Mouse (Mus musculus): ENCODE results near the gene Col4a4.

Gene Col4a4

DNA sequence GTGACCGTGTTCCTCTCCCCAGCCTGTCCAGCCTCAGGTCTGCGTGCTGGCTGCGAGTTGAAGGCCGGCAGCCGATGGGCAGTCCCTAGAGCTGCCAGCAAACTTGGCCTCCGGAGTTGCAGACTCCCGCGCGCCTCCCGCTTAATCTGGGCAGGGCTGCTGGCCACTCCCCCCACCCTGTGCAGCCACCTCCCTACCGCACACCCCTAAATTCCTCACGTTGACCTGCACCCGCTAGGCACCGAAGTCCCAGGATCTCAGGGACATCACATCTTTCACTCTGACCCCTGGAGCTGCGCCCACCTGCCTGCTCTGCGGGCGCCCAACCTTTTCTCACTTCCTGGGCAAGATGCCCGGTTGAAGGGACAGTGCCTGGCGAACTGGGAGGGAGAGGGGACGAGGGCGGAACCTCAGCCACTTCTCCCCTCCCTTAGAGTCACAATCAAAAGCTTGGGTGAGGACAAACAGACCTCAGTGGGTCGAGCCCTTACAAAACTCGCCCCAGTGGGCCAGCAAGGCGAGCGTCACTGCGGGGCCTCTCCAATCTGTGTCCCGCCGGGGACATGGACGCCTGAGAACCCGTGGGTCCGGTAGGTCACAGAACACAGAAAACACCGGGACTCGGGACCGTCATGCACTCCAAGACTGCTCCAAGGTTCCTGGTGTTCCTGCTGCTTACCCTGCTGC lies at the start of gene Col4a4, which contains the start of gene Col4a3:
Gene Col4a4 (minus strand): TSS at position 137 of the 687 bp plus-strand sequence.
Gene Col4a3 (plus strand): TSS at position 209 of the 687 bp plus-strand sequence.
- peak; percentile 70 for DNase-seq

DNA sequence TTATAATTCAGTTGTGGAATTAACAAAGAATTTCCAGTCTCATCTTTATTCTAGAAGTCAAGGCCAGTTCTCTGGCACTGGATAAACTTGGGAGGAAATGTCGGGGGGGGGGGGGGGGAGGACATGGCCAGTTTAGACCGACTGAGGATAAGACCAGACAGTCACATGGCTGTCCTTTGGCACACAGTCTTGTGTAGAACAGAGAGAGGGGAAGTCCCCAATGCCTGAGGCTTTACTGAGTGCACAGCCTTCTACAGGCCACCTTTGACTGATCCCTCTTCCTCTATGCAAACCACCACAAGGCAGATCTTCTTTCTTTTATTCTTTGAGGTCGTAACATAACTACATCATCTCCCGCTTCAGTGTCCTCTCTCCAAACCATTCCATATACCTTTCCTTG lies 49.7 kb upstream of the Col4a4 start:
- DNase-seq = no peak

DNA sequence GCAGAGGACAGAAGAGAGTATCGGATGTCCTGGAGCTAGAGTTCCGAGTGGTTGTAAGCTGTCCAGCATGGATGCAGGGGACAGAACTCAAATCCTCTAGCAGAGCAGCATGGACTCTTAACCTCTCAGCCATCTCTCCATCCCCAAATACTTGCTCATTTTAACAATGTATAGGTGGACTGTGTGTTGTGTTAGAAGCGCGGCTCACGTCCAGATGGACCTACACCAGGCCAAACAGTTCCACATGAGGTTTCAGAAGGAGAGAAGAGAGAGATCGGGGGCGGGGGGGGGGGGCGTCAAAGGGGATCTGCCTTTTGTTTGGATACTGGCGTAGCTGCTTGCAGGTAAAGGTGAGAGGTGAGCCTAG lies 48.6 kb upstream of the Col4a4 start:
- no peak for DNase-seq

DNA sequence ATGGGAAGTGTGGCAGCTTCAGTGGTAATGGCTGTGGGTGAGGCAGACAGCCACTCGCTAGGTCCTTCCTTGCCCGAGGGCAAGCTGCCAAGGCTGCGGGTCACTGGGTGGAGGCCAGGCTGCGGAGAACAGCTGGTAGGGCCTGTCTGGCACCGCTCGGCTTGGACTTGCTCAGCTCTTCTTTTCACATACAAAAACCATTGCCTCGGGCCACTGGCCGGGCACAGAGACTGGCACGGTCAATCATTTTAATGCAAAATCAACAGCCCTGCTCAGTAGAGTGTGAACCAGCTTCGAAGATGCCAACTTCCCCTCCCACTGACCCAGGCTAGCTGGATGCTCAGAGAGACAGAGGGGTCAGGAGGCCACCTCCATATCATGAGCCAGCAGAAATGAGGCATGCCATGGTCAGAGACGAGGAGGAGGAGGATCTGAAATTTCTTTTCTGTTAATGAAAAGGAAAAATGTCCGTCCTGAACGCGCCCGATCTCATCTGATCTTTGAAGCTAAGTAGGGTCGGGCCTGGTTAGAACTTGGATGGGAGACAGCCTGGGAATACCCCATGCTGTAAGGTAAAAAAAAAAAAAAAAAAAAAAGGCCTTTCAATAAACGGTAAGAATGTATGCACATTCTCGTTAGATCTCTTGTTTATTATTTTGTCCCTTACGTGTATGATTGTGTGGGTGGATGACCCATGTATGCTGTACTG lies 48.0 kb upstream of the Col4a4 start:
- peak; percentile 65 for DNase-seq

DNA sequence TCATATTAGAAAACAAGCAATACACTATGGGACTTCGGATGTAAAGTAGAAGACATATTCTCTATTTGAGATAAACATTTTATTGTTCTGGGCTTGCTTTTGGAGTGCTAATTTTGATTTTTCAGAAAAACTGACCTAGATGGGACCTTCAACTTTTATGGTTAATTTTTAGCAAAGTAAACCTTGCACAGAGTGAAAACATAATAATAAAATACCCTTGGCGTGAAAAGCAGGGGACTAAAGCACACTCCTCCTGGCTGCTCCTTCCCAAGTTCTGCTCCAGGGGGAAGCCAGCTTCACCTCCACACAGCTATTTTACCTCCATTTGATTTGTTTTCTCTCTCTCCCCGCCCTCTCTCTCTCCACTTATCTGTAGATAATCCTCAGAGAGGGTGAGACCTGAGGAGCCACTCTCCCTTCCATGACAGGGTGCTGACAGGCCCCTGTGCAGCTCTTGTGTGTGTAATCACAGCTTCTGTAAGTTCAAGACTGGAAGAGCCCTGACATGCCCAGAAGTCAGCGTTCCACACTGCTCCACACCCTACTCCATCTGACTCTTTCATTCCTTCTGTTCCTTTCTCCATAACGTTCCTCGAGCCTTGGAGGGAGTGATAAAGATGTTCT lies 44.6 kb upstream of the Col4a4 start:
- no peak for DNase-seq

DNA sequence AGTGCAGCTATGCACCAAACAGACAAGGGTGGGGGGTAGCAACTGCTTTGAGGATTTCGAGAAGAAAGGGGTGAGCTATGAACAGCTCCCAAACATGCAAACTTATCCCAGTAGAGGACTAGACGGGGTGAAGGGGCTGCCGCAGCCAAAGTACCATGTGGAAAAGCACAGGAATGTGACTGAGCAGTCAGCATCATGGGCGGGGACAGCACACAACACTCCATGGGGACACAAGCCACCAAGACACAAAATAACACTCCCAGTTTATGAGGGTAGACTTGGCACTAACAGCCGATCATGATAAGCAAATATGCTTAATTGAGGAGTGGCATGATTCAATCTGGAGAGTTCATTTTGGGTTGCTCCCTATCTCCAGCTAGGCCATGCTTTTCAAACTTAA lies 42.8 kb upstream of the Col4a4 start:
- no peak for DNase-seq

DNA sequence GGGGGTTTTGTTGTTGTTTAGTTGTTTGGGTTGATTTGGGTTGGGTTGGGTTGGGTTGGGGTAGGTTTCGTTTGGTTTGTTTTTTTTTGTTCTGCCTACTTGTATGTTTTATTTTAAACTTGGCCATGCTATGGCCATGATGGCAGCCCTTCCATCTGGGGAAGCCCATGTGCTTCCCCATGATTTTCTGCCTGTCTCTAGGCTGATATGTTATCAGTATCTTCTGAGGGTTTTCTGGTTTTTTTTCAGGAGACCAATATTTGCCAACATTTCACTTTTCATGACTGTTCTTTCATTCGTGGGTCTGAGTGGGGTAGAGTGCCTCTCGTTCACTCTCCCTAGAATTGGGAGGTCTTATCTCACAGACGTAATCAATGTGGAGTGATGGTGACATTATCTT lies 41.0 kb upstream of the Col4a4 start:
- no peak for DNase-seq

DNA sequence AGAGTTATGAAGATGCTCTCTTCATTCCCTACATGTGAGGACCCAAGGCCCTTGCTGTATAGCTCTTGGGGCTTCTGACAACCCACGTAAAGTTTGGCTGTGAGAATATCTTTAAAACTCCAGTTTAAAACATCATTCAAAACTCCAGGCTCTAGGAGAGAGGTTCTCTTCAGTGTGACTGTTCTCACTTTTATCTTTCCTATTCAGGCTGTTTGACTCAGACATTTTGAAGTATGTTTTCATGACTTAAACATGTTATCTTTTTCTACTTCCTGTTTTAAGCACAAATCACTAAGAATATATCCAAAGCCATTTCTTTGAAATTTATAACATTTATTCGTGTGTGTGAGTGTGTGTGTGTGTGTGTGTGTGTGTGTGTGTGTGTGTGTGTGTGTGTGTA lies 38.8 kb upstream of the Col4a4 start:
- no peak for DNase-seq

DNA sequence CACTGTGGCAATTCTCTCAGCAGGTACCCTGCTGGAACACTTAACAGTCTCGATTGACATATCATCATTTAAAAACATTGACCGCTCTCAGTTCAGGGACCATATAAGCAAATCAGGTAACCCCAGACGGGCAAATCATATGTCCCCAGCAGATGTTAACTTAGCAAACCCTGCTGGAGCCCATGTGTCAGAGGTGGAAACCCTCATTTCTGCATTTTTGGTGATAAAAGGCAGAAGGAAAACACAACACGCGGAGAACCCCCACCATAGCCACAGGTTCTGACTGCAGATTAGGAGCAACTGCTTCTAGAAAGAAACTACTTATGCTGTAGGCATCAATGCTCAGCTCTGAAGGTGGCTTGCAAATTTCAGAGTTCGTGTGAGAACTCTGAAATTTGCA lies 38.3 kb upstream of the Col4a4 start:
- DNase-seq = no peak

DNA sequence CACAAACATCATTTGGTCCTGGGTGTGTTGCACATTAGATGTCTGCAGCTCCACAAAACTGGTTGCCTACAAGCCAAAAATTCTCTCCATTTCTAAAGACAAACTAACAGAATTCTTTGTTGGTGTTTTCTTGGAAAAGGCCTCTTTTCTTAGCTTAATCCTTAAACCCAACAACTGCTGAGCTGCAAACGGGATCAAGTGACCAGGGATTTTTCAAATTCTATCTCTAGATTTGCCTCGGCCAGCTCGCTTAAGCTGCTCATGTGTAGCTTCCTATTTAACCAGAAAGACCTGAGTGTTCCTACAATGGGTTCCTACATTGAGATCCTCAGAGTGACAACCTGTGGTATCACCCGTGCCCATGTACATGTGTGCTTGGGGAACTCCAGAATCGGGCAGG lies 33.3 kb upstream of the Col4a4 start:
- no peak for DNase-seq

DNA sequence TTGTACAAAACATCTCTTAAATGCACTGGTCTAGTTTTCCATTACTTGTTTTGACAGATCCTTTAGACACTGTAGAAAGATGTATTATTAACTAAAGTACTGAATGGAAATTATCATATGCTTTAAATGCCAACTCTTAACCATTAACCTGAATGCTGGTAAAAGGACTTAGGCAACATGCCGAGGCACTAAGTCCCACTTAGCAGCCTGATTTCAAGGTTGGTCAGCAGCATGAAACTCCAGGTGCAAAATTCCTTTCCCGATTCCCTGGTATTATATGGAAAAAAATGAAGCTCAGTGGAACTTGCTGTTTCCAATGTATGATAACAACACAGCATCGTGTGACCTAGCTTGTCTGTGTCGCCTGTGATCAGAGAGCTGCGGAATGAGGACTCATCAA lies 31.9 kb upstream of the Col4a4 start:
- DNase-seq = no peak

DNA sequence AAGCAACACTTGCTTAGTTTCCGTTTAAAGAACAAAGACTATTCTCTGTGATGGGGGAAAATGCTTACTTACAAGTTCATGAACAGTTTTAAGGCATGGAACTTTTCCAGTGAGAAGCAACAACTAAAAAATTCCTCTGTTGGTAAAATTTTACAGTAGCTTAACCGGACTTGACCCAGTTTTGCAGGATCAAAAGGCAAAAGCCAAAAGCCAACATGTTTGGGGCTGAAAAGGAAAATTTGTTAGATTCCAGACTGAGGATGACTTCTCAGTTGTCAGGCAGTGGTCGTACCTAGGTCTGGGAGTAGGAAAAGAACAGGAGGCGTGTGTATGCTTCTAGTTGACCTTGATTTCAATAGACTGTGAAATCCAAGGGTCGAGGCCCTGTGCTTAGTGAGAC lies 31.4 kb upstream of the Col4a4 start:
- no peak for DNase-seq

DNA sequence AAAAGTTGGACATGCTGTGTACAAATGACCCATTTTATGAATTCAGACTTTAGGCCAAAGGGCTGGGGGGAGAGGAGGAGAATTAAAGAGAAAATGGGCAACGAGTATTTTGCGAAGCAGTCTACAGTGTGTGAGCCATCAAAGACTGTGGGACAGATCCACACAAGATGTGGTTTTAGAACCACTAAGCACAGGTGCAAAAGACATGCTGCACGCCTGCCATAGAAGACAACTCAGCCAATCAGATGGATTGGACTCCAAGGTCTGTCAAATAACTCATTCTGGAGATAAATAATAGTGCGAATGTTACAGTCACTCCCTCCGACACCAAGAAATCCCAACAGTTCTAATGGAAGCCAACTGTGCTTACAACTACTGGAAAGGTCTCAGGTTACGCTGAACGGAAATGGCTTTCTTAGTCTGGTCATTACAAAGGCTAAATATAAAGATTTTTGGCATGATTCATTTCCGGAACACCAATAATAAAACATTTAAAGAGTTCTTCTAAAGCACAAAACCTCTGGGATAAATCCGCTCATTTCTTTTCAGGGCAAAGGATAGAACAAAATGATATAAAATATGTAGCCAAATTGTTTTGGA lies 25.5 kb upstream of the Col4a4 start:
- DNase-seq = no peak

DNA sequence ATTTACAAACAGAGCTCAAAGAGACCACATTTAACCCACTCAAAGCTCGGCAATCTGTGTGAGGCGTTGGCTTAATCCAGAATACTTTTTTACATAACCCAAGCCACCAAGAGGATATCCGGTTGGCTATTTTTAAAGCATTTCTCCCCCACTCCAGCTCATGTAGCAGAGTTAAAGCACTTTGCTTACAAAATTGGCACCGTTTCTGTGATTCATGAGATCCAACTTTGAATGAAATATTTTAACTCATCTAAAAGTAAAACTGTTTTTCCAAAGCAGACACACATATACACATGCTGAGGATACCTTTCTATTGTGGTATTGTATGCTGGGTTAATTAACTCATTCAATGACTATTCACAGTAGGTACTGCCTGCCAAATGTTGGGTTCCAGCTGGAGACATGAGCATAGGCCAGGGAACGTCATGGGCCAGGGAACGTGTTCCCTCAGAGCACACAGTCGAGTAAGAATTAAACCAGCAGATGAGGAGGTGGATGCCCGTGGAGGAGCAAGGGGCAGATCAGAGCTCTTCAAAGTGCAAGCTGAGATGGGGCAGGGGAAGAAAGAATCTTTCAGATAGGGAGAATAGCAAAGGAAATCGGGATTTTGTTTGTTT lies 22.1 kb upstream of the Col4a4 start:
- peak; percentile 28 for DNase-seq

DNA sequence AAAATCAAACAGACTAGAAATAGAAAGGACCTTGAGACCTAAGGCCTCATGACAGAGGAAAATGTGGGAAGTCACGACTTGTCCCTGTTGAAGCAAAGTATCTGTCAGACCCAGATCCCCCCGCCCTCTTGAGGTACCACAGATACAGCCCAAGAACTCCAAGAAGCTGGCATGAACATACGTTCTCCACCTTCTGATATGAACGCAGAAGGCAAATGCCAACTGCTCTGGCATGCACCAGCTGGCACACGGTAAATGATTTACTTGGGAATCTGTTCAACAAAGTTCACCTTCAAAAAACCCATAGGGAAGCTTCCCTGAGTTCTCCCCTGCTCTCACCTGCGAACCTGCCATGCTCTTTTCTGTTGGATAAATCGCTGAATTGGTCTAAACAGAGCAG lies 19.2 kb upstream of the Col4a4 start:
- DNase-seq = no peak

DNA sequence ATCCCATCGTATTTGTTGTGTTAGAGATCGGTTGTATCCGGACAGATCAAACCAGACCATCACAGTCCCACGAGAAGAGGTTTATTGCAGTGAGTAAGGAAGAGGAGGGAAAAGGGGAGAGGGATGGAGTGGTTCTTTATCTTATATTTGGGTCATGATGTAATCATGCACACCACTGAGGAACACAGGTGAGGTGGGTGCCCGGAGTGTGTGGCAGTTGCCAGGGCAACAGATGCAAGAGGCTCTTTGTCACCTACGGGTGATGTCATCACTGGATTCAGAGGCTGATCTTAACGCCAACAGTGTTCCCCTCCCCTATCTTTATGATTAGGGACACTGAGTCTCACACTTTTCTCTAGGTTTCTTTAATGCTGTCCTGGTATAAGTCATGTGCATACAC lies 18.7 kb upstream of the Col4a4 start:
- no peak for DNase-seq

DNA sequence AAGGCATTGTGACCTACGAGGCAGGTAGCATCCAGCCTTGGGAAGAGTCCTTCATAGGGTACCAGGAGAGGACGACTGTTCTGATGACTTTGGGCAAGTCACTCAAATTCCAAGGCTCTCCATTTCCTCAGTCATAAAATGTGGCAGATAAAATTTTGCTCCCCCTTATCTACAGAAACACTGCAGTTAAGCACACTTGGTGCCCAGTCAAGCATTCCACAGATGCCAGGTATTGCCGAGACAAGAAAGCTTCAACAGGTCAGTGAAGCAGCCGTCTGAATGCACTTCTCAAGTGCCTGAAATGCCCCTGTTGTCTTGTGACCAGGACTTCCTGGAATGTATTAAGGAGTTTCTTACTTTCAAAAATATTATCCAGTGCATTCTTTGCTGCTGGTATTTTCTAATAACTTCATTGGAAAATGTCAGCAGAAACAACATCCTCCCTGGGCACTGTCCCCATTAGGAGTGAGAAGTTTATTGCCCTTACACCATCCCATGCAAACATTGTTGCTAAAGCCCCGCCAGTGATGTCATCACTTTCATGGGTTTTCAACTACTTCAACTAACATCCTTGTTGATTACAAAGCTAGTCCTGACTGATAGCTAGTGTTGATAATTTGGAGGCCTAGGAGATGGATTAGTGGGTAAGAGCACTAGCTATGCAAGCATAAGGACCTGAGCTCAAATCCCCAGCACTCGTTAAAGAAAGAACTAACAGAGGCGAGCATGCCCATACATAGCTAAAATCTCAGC lies 16.7 kb upstream of the Col4a4 start:
- DNase-seq = peak; percentile 47

DNA sequence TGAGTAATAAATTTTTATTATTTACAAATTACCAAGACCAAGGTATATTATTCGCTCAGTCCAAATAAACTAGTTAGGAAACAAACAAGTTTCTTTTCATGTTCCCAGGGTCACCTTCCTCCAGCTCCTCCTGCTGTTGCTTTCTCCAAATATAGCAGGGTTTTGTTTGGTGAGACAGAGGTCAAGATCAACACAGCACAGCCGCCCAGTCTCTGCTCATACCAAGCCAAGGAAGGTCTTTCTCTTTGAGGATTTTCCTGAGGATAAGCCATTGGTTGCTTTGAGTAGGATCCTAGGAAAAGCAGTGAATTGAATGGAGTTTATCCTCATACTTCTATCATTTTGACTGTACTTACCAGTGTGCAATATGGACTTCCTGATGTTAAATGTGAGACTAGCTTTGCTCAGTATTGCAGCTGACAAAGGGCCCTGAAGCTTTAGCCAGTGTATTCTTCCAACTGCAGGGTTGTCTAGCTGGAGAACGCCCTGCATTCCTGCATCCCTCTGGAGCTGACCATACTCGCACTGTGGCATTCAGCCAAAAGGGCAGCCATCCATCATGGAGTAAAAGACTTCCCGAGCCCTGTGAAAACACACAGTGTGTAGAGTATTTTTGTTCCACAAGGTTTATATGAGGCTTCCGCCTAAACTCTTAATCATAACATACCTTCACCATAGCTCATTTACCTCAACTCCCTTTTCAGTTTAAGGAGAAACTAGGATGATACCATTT lies 10.4 kb upstream of the Col4a4 start:
- DNase-seq = peak; percentile 71

DNA sequence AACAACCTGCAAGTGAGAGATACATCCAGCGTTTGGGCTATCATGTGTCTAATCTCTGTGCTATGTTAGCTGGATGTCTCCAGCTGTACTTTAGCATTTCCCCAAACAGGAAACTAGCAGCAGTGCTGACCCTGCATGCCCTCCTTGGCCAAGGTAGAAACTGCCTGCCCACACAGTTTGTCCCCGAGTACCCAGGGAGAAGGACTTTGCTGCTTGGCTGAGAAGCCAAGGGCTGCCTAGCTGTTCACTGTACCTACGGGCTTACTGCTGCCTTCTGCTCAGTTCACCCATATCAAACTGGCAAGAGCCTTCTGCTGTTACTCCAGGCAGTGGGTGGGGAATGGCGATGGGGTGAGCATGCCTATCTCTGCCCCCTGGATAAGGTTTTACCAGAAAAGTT lies 3.6 kb upstream of the Col4a4 start:
- DNase-seq = no peak

DNA sequence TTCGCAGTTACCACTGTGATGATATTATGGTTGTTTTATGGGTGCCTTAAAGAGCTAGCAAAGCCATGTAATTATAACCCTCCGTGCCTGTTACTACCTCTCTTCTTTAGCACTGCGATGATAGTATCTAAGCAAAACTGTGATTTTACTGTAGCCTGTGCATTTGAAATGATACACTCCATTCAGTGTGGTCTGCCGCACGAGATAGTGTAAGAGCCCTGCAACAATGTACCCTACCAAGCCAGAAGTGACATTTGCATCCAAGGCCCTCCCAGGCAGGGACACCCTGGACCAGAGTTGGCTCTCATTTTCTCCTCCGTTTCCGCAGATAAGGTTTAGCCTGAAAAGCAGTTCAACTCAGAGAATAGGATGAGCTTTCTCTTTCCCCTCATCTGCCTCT lies 668 bp downstream of the Col4a4 start:
- DNase-seq = no peak

DNA sequence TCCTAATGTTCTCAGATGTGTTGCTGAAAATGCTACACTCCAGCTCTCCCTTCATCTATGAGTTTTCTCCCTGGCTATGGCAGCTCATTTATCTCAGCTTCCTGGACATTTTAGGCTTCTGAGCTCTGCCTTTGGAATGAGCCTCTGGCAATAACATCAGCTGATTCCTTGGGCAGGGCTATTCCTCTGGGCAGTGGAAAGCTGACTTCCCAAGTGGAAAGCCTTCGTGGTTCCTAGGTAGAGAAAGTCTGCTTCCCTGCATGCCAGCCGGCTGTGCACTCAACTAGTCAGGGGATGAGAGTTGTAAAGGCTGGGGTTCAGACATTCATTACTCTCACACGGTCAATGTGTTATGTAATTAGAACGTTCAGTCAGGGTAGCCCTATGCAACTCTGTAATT lies 8.3 kb downstream of the Col4a4 start:
- peak; percentile 38 for DNase-seq

DNA sequence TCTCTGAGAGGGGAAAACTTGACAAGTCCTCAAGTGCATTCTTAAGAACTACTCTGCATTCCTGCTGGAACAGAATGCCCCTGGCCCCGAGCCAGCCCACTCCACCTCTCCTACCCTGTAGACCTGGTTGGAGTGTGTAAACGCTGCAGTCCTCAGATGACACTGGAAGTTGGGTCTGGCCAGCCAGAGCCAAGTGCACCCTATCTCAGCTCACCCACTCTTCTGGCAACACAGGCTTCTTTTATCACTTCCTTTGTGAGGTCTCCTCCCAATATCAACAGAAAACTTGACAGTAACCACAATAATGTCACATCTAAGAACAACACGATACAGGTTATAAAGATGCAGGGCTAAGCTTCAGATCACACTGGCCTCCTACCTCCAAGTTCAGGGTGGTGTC lies 8.7 kb downstream of the Col4a4 start:
- DNase-seq = peak; percentile 93

Measured in lung, postnatal 36 days (tissue).